Mouse (Mus musculus) erythroblast, embryonic 14.5 days (primary cell): ENCODE results near the gene Olfr632. TPM values are rescaled to one million over a fixed set of nuclear protein-coding genes. Genes with fewer than 3 reads are reported as not detected.

Experiments
- H3K27me3 ChIP-seq: 2 replicates; pipeline ENCODE4 v1.6.1; 2012; ENCODE audit warnings: inconsistent platforms; ENCODE audit not compliant: control insufficient read depth
- H3K36me3 ChIP-seq: 2 replicates; pipeline ENCODE4 v1.6.1; 2012; ENCODE audit warnings: mild to moderate bottlenecking, inconsistent platforms; ENCODE audit not compliant: control insufficient read depth
- H3K4me1 ChIP-seq: 2 replicates; pipeline ENCODE4 v1.6.1; 2012; ENCODE audit warnings: inconsistent platforms; ENCODE audit not compliant: control insufficient read depth
- H3K4me3 ChIP-seq: replicated peaks from 2 replicates; pipeline ENCODE3; 2012; ENCODE audit warnings: moderate library complexity, mild to moderate bottlenecking, inconsistent platforms
- H3K9me3 ChIP-seq: 2 replicates; pipeline ENCODE4 v1.6.1; 2012; ENCODE audit warnings: low read length, inconsistent platforms, mixed read lengths; ENCODE audit not compliant: control insufficient read depth
- GATA1 ChIP-seq: IDR thresholded peaks from 2 replicates; pipeline ENCODE4 v1.6.1; 2012; ENCODE audit warnings: low read length, inconsistent platforms, mixed read lengths
- TAL1 ChIP-seq: IDR thresholded peaks from 3 replicates; pipeline ENCODE4 v1.6.1; 2012; ENCODE audit warnings: low read length, inconsistent platforms, mixed read lengths
- polyA plus RNA-seq: library from polyadenylated mRNA; stranded (reverse); fragments of >175 nt; gene quantifications from 2 replicates; pipeline ENCODE4 v1.2.3, GENCODE M21; 2012

Olfr632 gene
- polyA plus RNA-seq, 1 experiment = not detected

- H3K36me3 ChIP-seq = no peaks in the 10 kb centered on the region
- no peaks in the 10 kb centered on the region for H3K4me1 ChIP-seq
- H3K27me3 ChIP-seq = no peaks in the 10 kb centered on the region
- H3K9me3 ChIP-seq = no peaks in the 10 kb centered on the region
- H3K4me3 ChIP-seq = no peak within 1 kb of the TSS
- TF ChIP-seq TAL1 (no peak), GATA1 (no peak)
Measured at GRCm38 (mm10) chr7:103970852-103971251, 36.7 kb downstream of the Olfr632 start, which contains the start of gene Olfr635. Olfr635 (plus strand) TSS chr7:103971152.

GRCm38 (mm10) chr7:103971782-103972181, 37.6 kb downstream of the Olfr632 start:
- TF ChIP-seq TAL1 (no peak), GATA1 (no peak)
- no peaks in the 10 kb centered on the region for H3K36me3 ChIP-seq

More at GRCm38 (mm10) chr7:103971782-103972181, 37.6 kb downstream of the Olfr632 start:
- no peaks in the 10 kb centered on the region for H3K9me3 ChIP-seq
- no peaks in the 10 kb centered on the region for H3K4me1 ChIP-seq
- no peak overlapping the region for H3K4me3 ChIP-seq
- H3K27me3 ChIP-seq = no peaks in the 10 kb centered on the region

Other genes with a start within 250 kb of the Olfr632 start
- gene Olfr243, start 219.7 kb upstream of the Olfr632 start, polyA plus RNA-seq = not detected in 2 replicates
- not detected in 2 replicates for gene Olfr628, start 204.0 kb upstream of the Olfr632 start, polyA plus RNA-seq
- gene Olfr629, start 189.4 kb upstream of the Olfr632 start, polyA plus RNA-seq = not detected in 2 replicates
- not detected in 2 replicates for gene Olfr630, start 177.0 kb upstream of the Olfr632 start, polyA plus RNA-seq
- gene Olfr69, start 162.8 kb upstream of the Olfr632 start, polyA plus RNA-seq = not detected in 2 replicates
- 0.02 TPM in 1 of 2 replicates, not detected in the other for gene Olfr68, start 154.6 kb upstream of the Olfr632 start, polyA plus RNA-seq
- not detected in 2 replicates for gene Olfr67, start 142.5 kb upstream of the Olfr632 start, polyA plus RNA-seq
- 22,007 and 54,805 TPM in 2 replicates for gene Hbb-bt, start 120.4 kb upstream of the Olfr632 start, polyA plus RNA-seq
- gene Hbb-bs, start 106.3 kb upstream of the Olfr632 start, polyA plus RNA-seq = 263,491 and 269,873 TPM in 2 replicates
- 0.10 TPM in 1 of 2 replicates, not detected in the other for gene Hbb-bh2, start 93.8 kb upstream of the Olfr632 start, polyA plus RNA-seq
- 4.0 and 4.3 TPM in 2 replicates for gene Hbb-bh1, start 91.2 kb upstream of the Olfr632 start, polyA plus RNA-seq
- 85.0 and 543 TPM in 2 replicates for gene Hbb-y, start 81.1 kb upstream of the Olfr632 start, polyA plus RNA-seq
- gene Olfr66, start 48.1 kb upstream of the Olfr632 start, polyA plus RNA-seq = not detected in 2 replicates
- not detected in 2 replicates for gene Olfr64, start 39.9 kb upstream of the Olfr632 start, polyA plus RNA-seq
- gene Olfr65, start 30.9 kb upstream of the Olfr632 start, polyA plus RNA-seq = 0.08 TPM in 1 of 2 replicates, not detected in the other
- 0.10 TPM in 1 of 2 replicates, not detected in the other for gene Olfr631, start 5.5 kb upstream of the Olfr632 start, polyA plus RNA-seq
- not detected in 2 replicates for gene Olfr633, start 10.1 kb downstream of the Olfr632 start, polyA plus RNA-seq
- gene Olfr635, start 36.8 kb downstream of the Olfr632 start, polyA plus RNA-seq = 0.01 TPM in 1 of 2 replicates, not detected in the other
- not detected in 2 replicates for gene Olfr638, start 64.4 kb downstream of the Olfr632 start, polyA plus RNA-seq
- gene Olfr639, start 83.0 kb downstream of the Olfr632 start, polyA plus RNA-seq = not detected in 2 replicates
- gene Olfr640, start 91.2 kb downstream of the Olfr632 start, polyA plus RNA-seq = 0.01 TPM in 1 of 2 replicates, not detected in the other
- not detected in 2 replicates for gene Olfr641, start 101.1 kb downstream of the Olfr632 start, polyA plus RNA-seq
- gene Olfr642, start 118.3 kb downstream of the Olfr632 start, polyA plus RNA-seq = not detected in 2 replicates
- not detected in 2 replicates for gene 4930516K23Rik, start 127.1 kb downstream of the Olfr632 start, polyA plus RNA-seq
- gene Olfr644, start 137.5 kb downstream of the Olfr632 start, polyA plus RNA-seq = not detected in 2 replicates
- not detected in 2 replicates for gene Olfr645, start 151.1 kb downstream of the Olfr632 start, polyA plus RNA-seq
- gene Olfr646, start 170.5 kb downstream of the Olfr632 start, polyA plus RNA-seq = not detected in 2 replicates
- not detected in 2 replicates for gene Ubqln5, start 195.5 kb downstream of the Olfr632 start, polyA plus RNA-seq
- not detected in 2 replicates for gene Olfr643, start 203.1 kb downstream of the Olfr632 start, polyA plus RNA-seq
- gene Ubqln3, start 208.9 kb downstream of the Olfr632 start, polyA plus RNA-seq = not detected in 2 replicates
- not detected in 2 replicates for gene Ubqlnl, start 216.2 kb downstream of the Olfr632 start, polyA plus RNA-seq
- not detected in 2 replicates for gene Olfm5, start 230.5 kb downstream of the Olfr632 start, polyA plus RNA-seq
- gene Olfr648, start 249.0 kb downstream of the Olfr632 start, polyA plus RNA-seq = 0.03 TPM in 1 of 2 replicates, not detected in the other